Mouse (Mus musculus) forebrain, embryonic 11.5 days (tissue): ENCODE measurements around the gene Ccr6. TPM values are rescaled to one million over a fixed set of nuclear protein-coding genes. Genes with fewer than 3 reads are reported as not detected.
"Not testable (repeated sequence)": the region's sequence is repeated elsewhere in the genome, so short reads cannot be mapped to it uniquely, and the experiment has no call there.

Experiments
- ATAC-seq: fragments of 200-750 bp; cut with Nextera tagmentation; replicated peaks from 2 replicates; pipeline ENCODE4 v1.8.0; 2017; ENCODE audit warnings: moderate TSS enrichment; ENCODE audit not compliant: low FRiP score
- DNase-seq: peaks from one replicate; pipeline ENCODE4 v3.0.0-alpha.2; 2017; ENCODE audit warnings: low spot score
- H3K27ac ChIP-seq: fragments of 300-500 bp; sonication (generic); 2 replicates; pipeline ENCODE4 v1.5.1; 2014; ENCODE audit warnings: low read depth, low read length
- H3K27me3 ChIP-seq: fragments of 300-500 bp; sonication (generic); 2 replicates; pipeline ENCODE4 v1.6.1; 2014; ENCODE audit warnings: mild to moderate bottlenecking, low read length, mixed read lengths; ENCODE audit not compliant: control insufficient read depth, insufficient read depth
- H3K36me3 ChIP-seq: fragments of 300-500 bp; sonication (generic); 2 replicates; pipeline ENCODE4 v1.6.1; 2014; ENCODE audit warnings: mild to moderate bottlenecking, low read length, moderate library complexity, mixed read lengths; ENCODE audit not compliant: control insufficient read depth, insufficient read depth
- H3K4me1 ChIP-seq: fragments of 300-500 bp; sonication (generic); replicated peaks from 2 replicates; pipeline ENCODE4 v1.6.1; 2014; ENCODE audit warnings: low read length, mixed read lengths; ENCODE audit not compliant: control insufficient read depth, insufficient read depth
- H3K4me2 ChIP-seq: fragments of 300-500 bp; sonication (generic); 2 replicates; pipeline ENCODE4 v1.6.1; 2014; ENCODE audit warnings: low read depth, mild to moderate bottlenecking, low read length, moderate library complexity, mixed read lengths; ENCODE audit not compliant: severe bottlenecking
- H3K4me3 ChIP-seq: fragments of 300-500 bp; sonication (generic); 2 replicates; pipeline ENCODE4 v1.5.1; 2014; ENCODE audit warnings: low read depth, low read length
- H3K9ac ChIP-seq: fragments of 300-500 bp; sonication (generic); 2 replicates; pipeline ENCODE4 v1.6.1; 2014; ENCODE audit warnings: low read length
- H3K9me3 ChIP-seq: fragments of 300-500 bp; sonication (generic); 2 replicates; pipeline ENCODE4 v1.6.1; 2016; ENCODE audit warnings: low read length, mixed read lengths; ENCODE audit not compliant: control insufficient read depth
- WGBS: fragments of 180-500 bp; shearing (Covaris S2); extraction: QIAGEN DNeasy Blood & Tissue Kit; methylation state at CpG from one replicate; pipeline ENCODE4 v1.1.7; 2014; 5-methylcytosine and 5-hydroxymethylcytosine counted together
- polyA plus RNA-seq: library from polyadenylated mRNA; unstranded; fragments of >200 nt; fragmentation: Nextera tagmentation; extraction: Ambion mirVana; gene quantifications from 2 replicates; pipeline ENCODE4 v1.2.1, GENCODE M21; 2014

Ccr6 gene
- polyA plus RNA-seq, 1 experiment from 2014 or later, result not detected

DNA sequence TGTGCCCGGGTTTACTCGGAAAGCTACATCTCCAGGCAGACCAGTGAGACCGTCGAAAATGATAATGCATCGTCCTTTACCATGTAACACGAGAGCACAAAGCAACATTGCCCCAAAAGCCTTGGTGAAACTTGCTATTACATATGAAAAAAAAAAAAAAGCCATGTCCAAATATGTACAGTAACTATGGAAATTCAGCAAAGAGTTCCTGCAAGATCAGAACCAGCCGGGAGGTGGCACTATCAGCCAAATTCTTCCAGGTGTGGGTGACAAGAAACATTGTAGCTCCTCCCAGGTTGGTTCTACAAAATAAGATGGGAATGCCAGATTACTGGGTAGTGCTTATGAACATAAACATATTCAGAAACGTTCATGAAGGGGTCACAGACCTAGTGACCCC, 21.1 kb downstream of the Ccr6 start:
- Histone ChIP-seq H3K36me3 (no peaks in the 10 kb centered on the region), H3K27ac (no peak overlapping the region), H3K4me3 (no peak overlapping the region), H3K9me3 (no peaks in the 10 kb centered on the region), H3K4me2 (no peak overlapping the region), H3K4me1 (no peaks in the 10 kb centered on the region), H3K9ac (no peak overlapping the region), H3K27me3 (no peaks in the 10 kb centered on the region)
- 79% methylated on average over 8 of the region's 8 CpGs for WGBS
- DNase-seq, result no peak
- no peak for ATAC-seq

DNA sequence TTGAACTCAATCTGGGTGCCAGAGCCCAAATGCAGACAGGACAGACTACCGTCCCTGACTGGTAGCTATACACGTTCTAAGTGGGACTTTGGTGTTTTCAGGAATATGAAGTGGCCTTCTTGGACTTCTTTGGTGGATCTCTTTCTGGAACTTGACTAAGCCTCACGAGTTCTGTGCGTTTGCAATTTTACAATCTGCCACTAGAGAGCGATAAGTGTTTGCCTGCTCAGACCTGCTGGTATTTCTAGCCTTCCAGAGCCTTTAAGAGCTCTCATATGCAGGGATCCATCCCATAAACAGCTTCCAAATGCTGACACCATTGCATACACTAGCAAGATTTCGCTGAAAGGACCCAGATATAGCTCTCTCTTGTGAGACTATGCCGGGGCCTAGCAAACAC, 28.8 kb downstream of the Ccr6 start:
- not testable (repeated sequence) for H3K4me2 ChIP-seq

DNA sequence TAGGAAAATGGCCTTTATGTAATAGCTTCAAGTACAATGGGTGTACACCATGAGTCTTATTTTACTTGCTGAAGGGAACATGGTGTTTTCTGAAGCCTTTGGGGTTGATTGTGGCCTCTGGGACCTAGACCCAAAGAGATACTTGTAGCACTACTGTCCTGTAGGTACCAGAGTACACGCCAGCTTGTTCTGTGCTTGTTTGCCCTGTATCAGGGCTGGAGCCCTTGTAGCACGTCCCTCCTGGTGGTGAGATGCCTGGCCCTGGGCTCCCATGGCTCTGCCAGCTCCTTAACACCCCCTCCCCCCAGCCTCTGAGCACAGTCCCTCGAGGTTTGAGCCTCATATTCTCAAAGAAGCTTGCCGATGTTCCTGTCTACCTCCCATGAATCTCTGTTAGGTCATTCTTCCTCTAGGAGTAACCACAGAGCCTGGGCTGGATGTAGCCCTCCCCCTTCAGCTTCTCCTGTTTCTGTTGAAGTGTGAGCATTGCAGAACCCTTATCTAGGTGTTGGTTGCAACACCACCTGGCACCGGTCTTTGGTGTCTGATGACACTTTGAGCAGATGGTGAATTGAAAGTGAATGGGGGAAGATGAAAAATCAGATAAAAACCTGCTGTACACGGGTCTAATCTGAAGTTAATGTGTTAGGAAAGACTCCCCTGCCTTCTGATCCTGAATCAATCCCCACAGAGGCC, 36.4 kb downstream of the Ccr6 start:
- no peak for ATAC-seq
- no peak overlapping the region for H3K4me3 ChIP-seq
- WGBS, result 53% methylated on average over 6 of the region's 6 CpGs
- no peaks in the 10 kb centered on the region for H3K36me3 ChIP-seq
- H3K9me3 ChIP-seq, result no peaks in the 10 kb centered on the region
- DNase-seq, result no peak
- no peaks in the 10 kb centered on the region for H3K27me3 ChIP-seq
- no peak overlapping the region for H3K4me2 ChIP-seq
- H3K4me1 ChIP-seq, result no peaks in the 10 kb centered on the region
- H3K9ac ChIP-seq, result no peak overlapping the region
- H3K27ac ChIP-seq, result no peak overlapping the region

More for the DNA sequence above, 28.8 kb downstream of the Ccr6 start:
- not testable (repeated sequence) for H3K27ac ChIP-seq, H3K27me3 ChIP-seq, H3K9ac ChIP-seq, H3K9me3 ChIP-seq, H3K4me1 ChIP-seq, ATAC-seq, H3K4me3 ChIP-seq, H3K36me3 ChIP-seq
- WGBS, result 17% methylated on average over 7 of the region's 7 CpGs
- DNase-seq, result peak; percentile 48

DNA sequence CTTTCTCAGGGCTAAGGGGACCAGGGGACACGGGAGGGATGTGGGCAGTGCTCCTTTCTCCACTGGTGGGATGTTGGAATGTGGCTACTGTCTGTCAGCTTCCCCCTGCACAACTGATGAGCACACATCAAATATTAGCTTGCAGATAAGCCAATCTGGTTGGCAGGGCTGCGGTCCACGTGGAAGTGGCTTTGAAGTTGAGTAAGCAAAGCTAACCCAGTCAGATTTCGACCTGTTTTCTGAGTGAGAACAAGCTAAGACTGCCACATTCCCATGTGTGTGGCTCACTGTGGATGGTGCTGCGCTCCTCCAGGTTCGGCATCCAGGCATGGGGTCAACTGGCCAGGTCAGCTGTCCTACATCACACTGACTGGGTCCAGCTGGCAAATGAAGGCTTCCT, 37.1 kb downstream of the Ccr6 start:
- WGBS, result 79% methylated on average over 6 of the region's 6 CpGs
- DNase-seq (no peak), ATAC-seq (no peak)
- Histone ChIP-seq H3K36me3 (no peaks in the 10 kb centered on the region), H3K4me1 (no peaks in the 10 kb centered on the region), H3K4me2 (no peak overlapping the region), H3K9ac (no peak overlapping the region), H3K9me3 (no peaks in the 10 kb centered on the region), H3K4me3 (no peak overlapping the region), H3K27ac (no peak overlapping the region), H3K27me3 (no peaks in the 10 kb centered on the region)

DNA sequence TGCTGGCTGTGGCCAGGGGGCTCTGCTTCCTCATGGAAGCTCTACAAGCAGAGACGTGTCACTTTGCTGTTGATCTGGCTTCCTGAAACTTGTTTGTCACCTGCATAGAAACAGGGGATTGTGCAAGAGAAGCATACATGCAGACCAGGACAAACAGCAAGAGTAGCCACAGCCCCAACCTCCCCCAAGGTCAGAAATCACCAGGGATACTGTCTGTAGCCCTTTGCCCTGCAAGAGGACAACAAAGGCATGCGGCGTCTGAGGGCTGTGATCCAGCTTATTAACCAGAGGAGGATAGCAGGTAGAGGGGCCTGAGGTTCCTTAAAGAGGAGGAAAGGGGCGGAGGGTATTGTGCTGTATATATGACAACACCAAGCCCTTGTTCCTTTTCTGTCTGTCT, 40.2 kb downstream of the Ccr6 start:
- Histone ChIP-seq H3K9me3 (no peaks in the 10 kb centered on the region), H3K9ac (no peak overlapping the region), H3K27ac (no peak overlapping the region), H3K4me1 (no peaks in the 10 kb centered on the region), H3K4me2 (no peak overlapping the region), H3K27me3 (no peaks in the 10 kb centered on the region), H3K36me3 (no peaks in the 10 kb centered on the region), H3K4me3 (no peak overlapping the region)
- ATAC-seq (no peak), DNase-seq (no peak)
- 81% methylated on average over 4 of the region's 4 CpGs for WGBS

DNA sequence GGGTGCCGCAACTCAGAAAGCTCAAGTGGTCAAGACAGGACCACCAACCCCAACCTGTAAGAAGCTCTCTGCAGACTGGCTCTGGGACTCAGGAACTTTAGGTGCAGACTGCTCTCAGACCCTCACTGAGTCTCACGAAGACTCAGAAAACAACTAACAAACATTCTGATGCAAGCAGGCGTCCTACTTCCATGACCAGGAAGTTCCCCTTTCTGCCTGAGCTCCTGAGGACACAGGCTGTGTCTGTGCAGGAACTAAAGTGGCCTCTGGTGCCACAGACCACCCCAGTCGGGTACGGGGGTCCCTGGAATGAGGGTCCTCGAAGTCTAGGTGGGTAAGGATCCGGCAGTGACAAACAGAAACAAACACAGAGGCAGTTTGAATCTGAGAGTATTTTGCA, 40.8 kb downstream of the Ccr6 start:
- no peaks in the 10 kb centered on the region for H3K4me1 ChIP-seq
- H3K27me3 ChIP-seq, result no peaks in the 10 kb centered on the region
- H3K9ac ChIP-seq, result no peak overlapping the region
- no peak overlapping the region for H3K4me3 ChIP-seq
- ATAC-seq, result no peak
- 84% methylated on average over 7 of the region's 7 CpGs for WGBS
- H3K27ac ChIP-seq, result no peak overlapping the region
- no peak overlapping the region for H3K4me2 ChIP-seq
- H3K36me3 ChIP-seq, result no peaks in the 10 kb centered on the region
- no peak for DNase-seq
- H3K9me3 ChIP-seq, result no peaks in the 10 kb centered on the region

DNA sequence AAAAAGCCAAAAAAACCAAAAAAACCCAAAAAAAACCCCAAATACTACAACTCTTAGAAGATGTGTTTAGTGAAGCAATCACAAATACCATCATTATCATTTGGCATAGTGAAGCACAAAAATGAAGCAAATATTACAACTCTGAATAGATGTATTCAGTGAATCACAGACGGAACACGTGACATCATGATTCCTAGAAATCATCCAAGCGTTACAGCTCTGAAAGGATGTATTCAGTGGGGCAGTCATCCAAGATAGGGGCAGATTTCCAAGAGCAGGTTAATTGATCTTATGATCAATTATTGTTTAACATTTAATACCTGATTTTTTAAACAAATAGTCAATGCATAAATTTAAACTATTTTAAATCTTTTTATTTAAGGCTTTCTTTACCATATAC, 41.4 kb downstream of the Ccr6 start:
- 82% methylated on average over 3 of the region's 3 CpGs for whole genome bisulfite sequencing
- no peaks in the 10 kb centered on the region for H3K4me1 ChIP-seq
- H3K9me3 ChIP-seq, result no peaks in the 10 kb centered on the region
- no peak overlapping the region for H3K9ac ChIP-seq
- H3K4me2 ChIP-seq, result no peak overlapping the region
- ATAC-seq (no peak), DNase-seq (no peak)
- H3K36me3 ChIP-seq, result no peaks in the 10 kb centered on the region
- no peak overlapping the region for H3K4me3 ChIP-seq
- H3K27ac ChIP-seq, result no peak overlapping the region
- H3K27me3 ChIP-seq, result no peaks in the 10 kb centered on the region

DNA sequence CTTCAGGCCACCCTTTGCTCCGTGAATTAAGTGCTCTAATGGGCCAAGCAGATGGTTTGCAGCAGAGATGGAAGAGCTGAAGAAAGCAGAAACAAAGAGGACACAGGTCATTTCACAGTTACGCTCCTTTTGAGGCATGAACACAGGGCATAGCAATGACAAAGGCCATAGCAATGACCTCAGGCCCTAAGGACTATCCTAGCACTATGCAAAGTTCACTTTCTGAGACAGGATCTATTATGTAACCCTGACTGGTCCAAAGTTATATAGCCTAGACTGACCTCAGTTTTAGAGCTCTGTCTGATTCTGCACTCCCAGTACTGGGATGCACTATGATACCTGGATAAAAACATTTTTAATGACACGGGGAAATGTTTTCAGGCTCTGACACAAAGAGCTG, 42.5 kb downstream of the Ccr6 start:
- H3K27me3 ChIP-seq, result no peaks in the 10 kb centered on the region
- H3K27ac ChIP-seq, result no peak overlapping the region
- no peaks in the 10 kb centered on the region for H3K9me3 ChIP-seq
- H3K4me1 ChIP-seq, result peaks cover 1% of the 10 kb centered on the region; the same call in 1 of the 2 replicates
- no peak overlapping the region for H3K4me2 ChIP-seq
- H3K9ac ChIP-seq, result no peak overlapping the region
- H3K4me3 ChIP-seq, result no peak overlapping the region
- H3K36me3 ChIP-seq, result no peaks in the 10 kb centered on the region
- 73% methylated on average over 3 of the region's 3 CpGs for WGBS
- ATAC-seq (no peak), DNase-seq (no peak)

DNA sequence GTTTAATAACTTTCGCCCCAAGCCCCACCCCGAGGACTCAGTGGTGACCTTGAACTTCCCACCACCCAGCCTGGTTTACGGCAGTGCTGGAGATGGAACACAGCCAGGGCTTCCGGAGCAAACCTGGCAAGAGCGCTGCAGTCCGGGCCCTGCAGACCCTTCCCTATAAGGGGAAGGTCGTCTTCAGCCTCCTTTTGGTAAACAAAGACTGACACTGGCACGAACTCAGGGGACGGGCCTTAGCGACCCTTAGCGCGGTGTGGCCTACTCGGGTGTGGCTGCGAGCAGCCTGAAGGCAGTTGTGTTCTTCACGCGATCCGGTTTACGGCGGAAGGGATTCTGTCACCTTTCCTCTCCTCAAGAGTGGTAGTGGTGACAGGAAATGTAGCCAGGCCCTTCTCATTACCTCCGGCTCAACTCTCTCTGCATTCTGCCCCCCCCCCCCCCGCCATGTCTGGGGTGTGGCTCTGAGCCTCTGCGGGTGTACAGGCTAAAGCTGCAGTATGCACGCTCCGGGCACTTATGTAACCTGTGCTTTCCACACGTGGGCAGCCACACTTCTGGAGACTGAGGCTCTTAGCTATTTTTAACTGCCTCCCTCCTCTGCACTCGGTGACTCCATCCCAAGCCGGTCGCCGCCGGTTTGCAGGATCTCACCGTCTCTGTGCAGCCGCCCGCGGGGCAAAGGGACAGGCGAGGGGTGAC, 47.1 kb downstream of the Ccr6 start, which contains the start of gene Mpc1:
Gene Mpc1, plus strand, starts transcription at position 84 of the 705 bp plus-strand sequence.
- H3K4me1 ChIP-seq, result peaks cover 1% of the 10 kb centered on the region; the same call in 1 of the 2 replicates
- H3K4me2 ChIP-seq, result peak within 1 kb of the TSS; percentile 99
- peak within 1 kb of the TSS; percentile 78 for H3K9ac ChIP-seq
- no peaks in the 10 kb centered on the region for H3K9me3 ChIP-seq
- DNase-seq (peak; percentile 69), ATAC-seq (peak; percentile 61; the same call in 1 of the 2 replicates)
- H3K27me3 ChIP-seq, result no peaks in the 10 kb centered on the region
- 3% methylated on average over 34 of the region's 35 CpGs for WGBS
- no peaks in the 10 kb centered on the region for H3K36me3 ChIP-seq
- peak within 1 kb of the TSS; percentile 59 for H3K27ac ChIP-seq
- H3K4me3 ChIP-seq, result peak within 1 kb of the TSS; percentile 78
